Mouse (Mus musculus): ENCODE data around the gene Abcb9.

DNA sequence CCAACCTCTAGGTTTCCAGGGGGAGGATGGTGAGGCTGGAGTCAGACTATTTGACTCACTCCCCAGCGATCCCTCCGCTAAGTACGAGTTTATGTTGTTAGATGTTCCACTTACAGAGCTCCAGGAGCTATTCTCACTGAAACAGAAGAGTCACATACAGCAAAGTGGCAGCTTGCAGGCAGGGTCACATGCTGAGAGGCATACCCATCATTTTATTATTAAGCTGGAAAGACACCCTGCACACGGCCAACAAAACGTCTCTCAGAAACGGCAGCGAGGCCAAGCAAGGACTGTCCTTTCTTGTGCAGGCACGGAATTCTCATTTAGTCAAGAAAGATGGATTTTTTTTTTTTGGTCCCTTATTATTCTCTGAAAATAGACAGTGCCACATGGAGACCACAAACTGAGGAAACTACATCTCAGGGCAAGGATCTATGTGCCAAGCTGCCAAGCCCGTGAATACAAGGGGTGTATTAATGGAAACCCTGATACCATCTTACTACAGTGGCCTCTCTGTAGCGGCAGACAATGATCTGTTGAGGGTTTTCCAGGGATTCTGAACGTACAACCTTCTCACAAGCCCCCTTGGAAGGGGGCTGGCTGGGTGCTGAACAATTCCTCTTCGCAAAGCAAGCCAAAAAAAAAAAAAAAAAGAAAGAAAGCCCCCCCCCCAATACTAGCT is 65.1 kb downstream of the Abcb9 start:
- TF ChIP-seq CTCF (IDR thresholded peaks at IDR 0.05; ENCODE audit: low read depth, low read length) (no peak), POLR2A (IDR thresholded peaks at IDR 0.05; ENCODE audit: borderline replicate concordance, low read depth, low read length) (no peak)

Measured in bone marrow macrophage, adult 2 months (primary cell).